Mouse (Mus musculus): ENCODE measurements around the gene Klhl41. TPM values are rescaled to one million over a fixed set of nuclear protein-coding genes. Genes with fewer than 3 reads are reported as not detected.

The Klhl41 gene
- polyA plus RNA-seq (2021; fragmentation: Nextera tagmentation) = 0.06 and 0.09 TPM in 2 replicates
- long read RNA-seq, experiment 1 = 0 reads
- long read RNA-seq, experiment 2 = 0 reads

GRCm38 (mm10) chr2:69669853-69670252 is at the start of gene Klhl41:
Gene Klhl41 (plus strand): TSS chr2:69670120.

GRCm38 (mm10) chr2:69646726-69647490 is 23.0 kb upstream of the Klhl41 start, which contains the start of gene Bbs5:
Gene Bbs5 (plus strand): TSS chr2:69647171.

GRCm38 (mm10) chr2:69712981-69713625 is 43.2 kb downstream of the Klhl41 start, which contains the start of gene Fastkd1:
Gene Fastkd1 (minus strand): TSS chr2:69713516.

GRCm38 (mm10) chr2:69722273-69722649 is 52.3 kb downstream of the Klhl41 start, which contains the start of gene Ppig:
Gene Ppig (plus strand): TSS chr2:69722545.

Other genes with a start within 250 kb of the Klhl41 start
- gene Lrp2, start 84.1 kb upstream of the Klhl41 start, polyA plus RNA-seq (2021; fragmentation: Nextera tagmentation) = 0.06 and 0.16 TPM in 2 replicates
- gene Bbs5, start 22.9 kb upstream of the Klhl41 start, polyA plus RNA-seq (2021; fragmentation: Nextera tagmentation) = 14.4 and 17.4 TPM in 2 replicates
- gene Fastkd1, start 43.4 kb downstream of the Klhl41 start, polyA plus RNA-seq (2021; fragmentation: Nextera tagmentation) = 4.5 TPM in 2 replicates
- gene Ppig, start 52.4 kb downstream of the Klhl41 start, polyA plus RNA-seq (2021; fragmentation: Nextera tagmentation) = 74.1 and 77.5 TPM in 2 replicates
- gene Ccdc173, start 119.5 kb downstream of the Klhl41 start, polyA plus RNA-seq (2021; fragmentation: Nextera tagmentation) = 1.8 TPM in 2 replicates
- 25.4 and 25.5 TPM in 2 replicates for gene Phospho2, start 119.5 kb downstream of the Klhl41 start, polyA plus RNA-seq (2021; fragmentation: Nextera tagmentation)
- 15.2 and 19.4 TPM in 2 replicates for gene Klhl23, start 151.8 kb downstream of the Klhl41 start, polyA plus RNA-seq (2021; fragmentation: Nextera tagmentation)
- 178 and 187 TPM in 2 replicates for gene Ssb, start 191.4 kb downstream of the Klhl41 start, polyA plus RNA-seq (2021; fragmentation: Nextera tagmentation)
- gene Mettl5, start 215.5 kb downstream of the Klhl41 start, polyA plus RNA-seq (2021; fragmentation: Nextera tagmentation) = 21.9 and 22.4 TPM in 2 replicates
- gene Ubr3, start 227.1 kb downstream of the Klhl41 start, polyA plus RNA-seq (2021; fragmentation: Nextera tagmentation) = 5.6 and 6.2 TPM in 2 replicates